ENCODE assay signal across 8 mouse cellular contexts in the genomic region with DNA sequence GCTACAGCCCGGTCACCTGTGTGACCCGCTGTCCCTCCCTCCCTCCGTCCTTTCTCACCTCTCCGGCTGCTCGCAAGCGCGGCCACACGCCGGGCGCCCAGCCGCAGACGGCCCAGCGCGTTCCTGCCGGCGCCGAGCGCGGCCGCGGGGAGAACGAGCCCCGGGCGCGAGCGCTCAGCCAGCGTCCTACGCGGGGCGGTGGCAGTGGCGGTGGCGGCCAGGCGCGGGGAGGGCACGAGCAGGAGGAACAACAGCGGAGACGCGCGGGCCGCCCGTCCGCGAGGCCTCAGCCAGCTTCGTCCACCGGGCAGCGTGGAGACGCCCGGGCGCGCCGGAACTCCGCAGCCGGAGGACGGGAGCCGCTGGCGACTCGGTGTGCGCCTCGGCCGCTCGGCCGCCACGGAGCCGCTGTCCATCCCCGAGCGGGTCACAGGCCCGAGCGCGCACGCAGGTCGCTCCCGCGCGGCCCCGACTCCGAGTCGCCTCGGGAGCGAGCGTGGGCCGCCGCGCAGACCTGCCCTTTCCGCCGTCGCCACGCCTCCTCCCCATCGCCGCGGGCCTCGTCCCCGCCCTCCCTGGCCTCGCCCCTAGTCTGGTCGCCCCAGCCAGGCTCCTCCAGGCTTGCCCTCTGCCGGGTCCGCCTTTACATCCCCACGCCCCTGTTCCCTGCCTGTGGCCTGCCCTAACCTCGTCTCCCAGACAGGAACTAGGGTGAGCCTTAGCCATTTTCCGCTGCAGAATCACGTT. TPM values are rescaled to one million over a fixed set of nuclear protein-coding genes. Genes with fewer than 3 reads are reported as not detected.
DNase-seq lines count a peak whose midpoint lies in the region; ATAC-seq and TF ChIP-seq lines count a peak whose summit lies in the region.

A gene (minus strand): TSS at position 481 of the 747 bp plus-strand sequence.

- peak; percentile 20; the same call in 1 of the 2 replicates for TF ChIP-seq POLR2A in cortical plate, adult 2 months (IDR thresholded peaks at IDR 0.05; ENCODE audit: extremely low read depth, insufficient read depth, low read length)

- no peaks in the 10 kb centered on the region for H3K9me3 ChIP-seq in hindbrain, postnatal 0 days (ENCODE audit: low read length)

- peak; percentile 96 for ATAC-seq in hindbrain, postnatal 0 days
- ATAC-seq in megakaryocyte, adult 5-6 weeks (ENCODE audit: poor library complexity, severe bottlenecking) = peak; percentile 94

- peak within 1 kb of the TSS; percentile 88 for H3K4me2 ChIP-seq in hindbrain, postnatal 0 days (ENCODE audit: low read depth, low read length)

- peak within 1 kb of the TSS; percentile 47 for H3K4me3 ChIP-seq in cortical plate, adult 2 months (ENCODE audit: insufficient read depth, low read length)
- peak within 1 kb of the TSS; percentile 72 for H3K4me3 ChIP-seq in hindbrain, postnatal 0 days (ENCODE audit: low read length)

- DNase-seq in adipocyte (ENCODE audit: low spot score) = peak; percentile 93
- peak; percentile 88 to 94 for DNase-seq in gastrocnemius, adult 8-10 months (ENCODE audit: low spot score in 2 of 2)
- DNase-seq in hindbrain, postnatal 0 days (ENCODE audit: low spot score) = peak; percentile 95
- DNase-seq in left cerebral cortex, adult 8-10 months (ENCODE audit: low spot score in 2 of 2) = peak; percentile 74 to 80
- DNase-seq in right cerebral cortex, adult 18-20 months = peak; percentile 91
- DNase-seq in urinary bladder, postnatal 10 days (ENCODE audit: low spot score) = peak; percentile 68

- no peaks in the 10 kb centered on the region for H3K36me3 ChIP-seq in hindbrain, postnatal 0 days (ENCODE audit: insufficient read depth, low read length)

- H3K9ac ChIP-seq in hindbrain, postnatal 0 days (replicated peaks; ENCODE audit: low read length) = peak within 1 kb of the TSS; percentile 67

- TF ChIP-seq CTCF in cortical plate, adult 2 months (IDR thresholded peaks at IDR 0.05; ENCODE audit: extremely low read depth, insufficient read depth, low read length) = no peak
- TF ChIP-seq CTCF in hindbrain, postnatal 0 days (IDR thresholded peaks at IDR 0.05; ENCODE audit: low read depth) = no peak

- 0% methylated on average over 52 of the region's 100 CpGs for WGBS in hindbrain, postnatal 0 days

- H3K27ac ChIP-seq in cortical plate, adult 2 months (ENCODE audit: insufficient read depth, low read length) = peak within 1 kb of the TSS; percentile 93
- peak within 1 kb of the TSS; percentile 88 for H3K27ac ChIP-seq in hindbrain, postnatal 0 days

- H3K27me3 ChIP-seq in hindbrain, postnatal 0 days (ENCODE audit: insufficient read depth, low read length) = no peaks in the 10 kb centered on the region

- H3K4me1 ChIP-seq in cortical plate, adult 2 months (ENCODE audit: control insufficient read depth, insufficient read depth, low read length) = peaks cover 4% of the 10 kb centered on the region; the same call in 1 of the 2 replicates
- peaks cover 9% of the 10 kb centered on the region for H3K4me1 ChIP-seq in hindbrain, postnatal 0 days (ENCODE audit: insufficient read depth, low read length)

RNA-seq across cellular contexts. Expression of the gene that starts here (rescaled TPM):
- polyA plus RNA-seq in cortical plate, adult 2 months (2012; rRNA removed) = 24.5 and 26.1 TPM in 2 replicates
- 10 to 100 TPM; 25.5 to 34.6 (median 30.2) TPM for total RNA-seq in gastrocnemius, adult 8-10 months (2022)
- 9.3 and 12.4 TPM in 2 replicates for total RNA-seq in hindbrain, postnatal 0 days (2014; rRNA removed)
- 8.0 and 8.4 TPM in 2 replicates for polyA plus RNA-seq in hindbrain, postnatal 0 days (2015; fragmentation: Nextera tagmentation; extraction: Ambion mirVana)
- 10 to 100 TPM; 16.3 to 19.9 (median 19.1) TPM for total RNA-seq in left cerebral cortex, adult 8-10 months (2022)
- total RNA-seq in megakaryocyte, adult 5-6 weeks (2015) = 28.5 and 35.3 TPM in 2 replicates
- 21.3 and 25.6 TPM in 2 replicates for total RNA-seq in megakaryocyte, adult 5-6 weeks (2017)

Comparison
In these comparisons a context has a peak if more than half of its experiments do, and no peak if none do; other contexts are left out.
1. Peak in every context shown above with its lines: DNase-seq, ATAC-seq, H3K4me3 ChIP-seq and H3K27ac ChIP-seq.